ENCODE assay signal across 8 mouse cellular contexts in the genomic region with DNA sequence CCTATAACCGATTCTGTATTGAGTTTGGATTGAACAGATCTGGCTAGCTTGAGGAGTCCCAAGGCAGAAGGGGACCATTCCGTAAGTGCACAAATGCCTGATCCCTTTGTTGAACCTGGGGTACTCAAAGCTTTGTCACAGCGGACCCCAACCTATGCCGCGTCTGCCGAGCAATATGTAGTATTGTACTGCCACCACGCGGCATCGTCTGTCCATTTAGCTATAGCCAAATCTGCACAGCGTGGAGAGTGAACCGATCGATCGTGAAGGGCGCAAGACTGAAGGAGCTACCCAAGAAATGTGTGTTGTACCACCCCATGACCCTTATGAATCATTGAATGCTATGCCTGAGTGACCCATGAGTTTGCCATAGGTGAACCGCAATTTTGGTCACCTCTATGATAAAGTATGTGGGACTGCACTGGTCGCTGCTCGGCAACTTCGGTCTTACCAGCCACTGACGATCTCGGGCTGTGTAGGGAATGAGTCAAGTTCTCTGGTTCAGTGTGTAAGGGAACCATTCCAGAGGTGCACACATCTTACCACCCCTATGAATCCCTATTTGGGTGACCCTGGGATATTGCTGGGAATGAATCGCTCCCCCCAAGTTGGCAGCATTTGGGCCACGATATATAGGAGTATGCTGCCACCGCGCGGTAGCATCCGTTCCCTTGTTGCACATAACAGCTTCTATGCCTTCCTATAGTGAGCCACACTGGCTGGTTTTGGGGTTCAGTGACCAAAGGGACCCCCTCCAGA. TPM values are rescaled to one million over a fixed set of nuclear protein-coding genes. Genes with fewer than 3 reads are reported as not detected.
A peak's percentile ranks its signal among the peaks of the same experiment; 100 is the strongest.
DNase-seq lines count a peak whose midpoint lies in the region; ATAC-seq and TF ChIP-seq lines count a peak whose summit lies in the region.

No protein-coding gene starts in this region.

- H3K4me1 ChIP-seq in embryonic facial prominence, embryonic 15.5 days = peaks cover 26% of the 10 kb centered on the region
- peaks cover 13% of the 10 kb centered on the region for H3K4me1 ChIP-seq in heart, embryonic 16.5 days (ENCODE audit: control insufficient read depth, insufficient read depth, low read length)
- H3K4me1 ChIP-seq in liver, embryonic 13.5 days (replicated peaks) = peaks cover 19% of the 10 kb centered on the region

- H3K9ac ChIP-seq in embryonic facial prominence, embryonic 15.5 days = no peak overlapping the region
- H3K9ac ChIP-seq in heart, embryonic 16.5 days (ENCODE audit: low read length) = peak overlapping the region; percentile 42; the same call in 1 of the 2 replicates
- 0 out of 2 replicates have a peak overlapping the region, but pooled peaks have one; percentile 2 for H3K9ac ChIP-seq in liver, embryonic 13.5 days

- ATAC-seq in embryonic facial prominence, embryonic 15.5 days (ENCODE audit: insufficient number of reproducible peaks, low FRiP score, low TSS enrichment, low read depth) = no peak
- no peak for ATAC-seq in heart, embryonic 16.5 days (replicated peaks; ENCODE audit: extremely low read depth, insufficient read depth, low FRiP score)
- no peak for ATAC-seq in liver, embryonic 13.5 days (ENCODE audit: low read depth)

- peak overlapping the region; percentile 6 for H3K4me3 ChIP-seq in C2C12 (ENCODE audit: insufficient read depth, poor library complexity, severe bottlenecking)
- H3K4me3 ChIP-seq in embryonic facial prominence, embryonic 15.5 days (replicated peaks) = peak overlapping the region; percentile 34
- H3K4me3 ChIP-seq in heart, embryonic 16.5 days (ENCODE audit: low read length) = peak overlapping the region; percentile 42
- H3K4me3 ChIP-seq in liver, embryonic 13.5 days (replicated peaks) = peak overlapping the region; percentile 34

- 41% methylated on average over 26 of the region's 26 CpGs for WGBS in embryonic facial prominence, embryonic 15.5 days
- 50% methylated on average over 26 of the region's 26 CpGs for WGBS in heart, embryonic 16.5 days
- WGBS in liver, embryonic 13.5 days (ENCODE audit: insufficient replicate concordance) = 41% methylated on average over 26 of the region's 26 CpGs

- no peaks in the 10 kb centered on the region for H3K79me3 ChIP-seq in C2C12 (ENCODE audit: low read depth)

- H3K27ac ChIP-seq in embryonic facial prominence, embryonic 15.5 days (replicated peaks) = no peak overlapping the region
- H3K27ac ChIP-seq in heart, embryonic 16.5 days (ENCODE audit: low read length) = no peak overlapping the region
- H3K27ac ChIP-seq in liver, embryonic 13.5 days = no peak overlapping the region

- TF ChIP-seq CTCF in C2C12 (IDR thresholded peaks at IDR 0.05; ENCODE audit: control insufficient read depth, insufficient read depth, insufficient read length) = peak; percentile 54

- H3K36me3 ChIP-seq in C2C12 (ENCODE audit: control insufficient read depth, insufficient read depth) = no peaks in the 10 kb centered on the region
- no peaks in the 10 kb centered on the region for H3K36me3 ChIP-seq in embryonic facial prominence, embryonic 15.5 days
- H3K36me3 ChIP-seq in heart, embryonic 16.5 days (ENCODE audit: control insufficient read depth, insufficient read depth) = no peaks in the 10 kb centered on the region
- no peaks in the 10 kb centered on the region for H3K36me3 ChIP-seq in liver, embryonic 13.5 days

- peak overlapping the region; percentile 38 for H3ac ChIP-seq in C2C12 (ENCODE audit: control insufficient read depth, insufficient read length, low read depth)

- no peaks in the 10 kb centered on the region for H3K79me2 ChIP-seq in C2C12 (ENCODE audit: control insufficient read depth, insufficient read depth)

- peak; percentile 55 for DNase-seq in adrenal gland, postnatal 14 days
- peak; percentile 50 for DNase-seq in kidney, postnatal 14 days
- no peak for DNase-seq in liver, embryonic 13.5 days
- peak; percentile 60 for DNase-seq in neural tube, embryonic 10.5 days (ENCODE audit: extremely low spot score, low spot score)
- DNase-seq in thymus, postnatal 10 days (ENCODE audit: low spot score in 2 of 2) = peak; percentile 19 to 58

- no peaks in the 10 kb centered on the region; the same call in 1 of the 2 replicates for H3K9me3 ChIP-seq in embryonic facial prominence, embryonic 15.5 days (replicated peaks)
- peaks cover 10% of the 10 kb centered on the region for H3K9me3 ChIP-seq in heart, embryonic 16.5 days (replicated peaks; ENCODE audit: control insufficient read depth, low read length)
- H3K9me3 ChIP-seq in liver, embryonic 13.5 days (replicated peaks) = 0 out of 2 replicates have a peak, but pooled peaks cover 9% of the 10 kb centered on the region

- no peaks in the 10 kb centered on the region for H3K27me3 ChIP-seq in C2C12 (ENCODE audit: control insufficient read depth, insufficient read depth, insufficient read length)
- no peaks in the 10 kb centered on the region for H3K27me3 ChIP-seq in embryonic facial prominence, embryonic 15.5 days
- H3K27me3 ChIP-seq in heart, embryonic 16.5 days (ENCODE audit: control insufficient read depth, insufficient read depth, low read length) = no peaks in the 10 kb centered on the region
- peaks cover 13% of the 10 kb centered on the region; the same call in 1 of the 2 replicates for H3K27me3 ChIP-seq in liver, embryonic 13.5 days

- H3K4me2 ChIP-seq in embryonic facial prominence, embryonic 15.5 days (replicated peaks) = peak overlapping the region; percentile 57
- peak overlapping the region; percentile 72 for H3K4me2 ChIP-seq in heart, embryonic 16.5 days (ENCODE audit: low read depth, low read length)
- H3K4me2 ChIP-seq in liver, embryonic 13.5 days = peak overlapping the region; percentile 61

TF ChIP-seq in C2C12, 6 proteins besides CTCF, POLR2A, EP300 and RAD21:
- TF ChIP-seq MYOD1 (IDR thresholded peaks at IDR 0.05; ENCODE audit: control insufficient read depth, insufficient read length, low read depth) (no peak), USF1 (IDR thresholded peaks at IDR 0.05; ENCODE audit: low read depth) (no peak), CEBPB (IDR thresholded peaks at IDR 0.05; ENCODE audit: low read depth) (no peak), FOSL1 (IDR thresholded peaks at IDR 0.05; ENCODE audit: insufficient read depth, low read length, poor library complexity, severe bottlenecking) (no peak), MAX (IDR thresholded peaks at IDR 0.05) (no peak), MYOG (IDR thresholded peaks at IDR 0.05; ENCODE audit: control insufficient read depth, extremely low read depth, insufficient read length) (no peak)

RNA-seq across cellular contexts. Expression of gene Mrpl23, which starts 47.8 kb away (rescaled TPM):
- 72.2 TPM for polyA plus RNA-seq in C2C12 (2012; fragmentation: generic; extraction: Trizol)
- total RNA-seq in adrenal gland, postnatal 14 days (2021) = 13.3 and 17.9 TPM in 2 replicates
- 28.5 and 32.7 TPM in 2 replicates for polyA plus RNA-seq in embryonic facial prominence, embryonic 15.5 days (2015; fragmentation: Nextera tagmentation; extraction: Ambion mirVana)
- 14.2 and 20.0 TPM in 2 replicates for polyA plus RNA-seq in heart, embryonic 16.5 days (2015; fragmentation: Nextera tagmentation; extraction: Ambion mirVana)
- polyA plus RNA-seq in liver, embryonic 13.5 days (2015; fragmentation: Nextera tagmentation; extraction: Ambion mirVana) = 11.3 and 12.2 TPM in 2 replicates
